Mouse (Mus musculus) B cell, adult 2 months (primary cell): Measurements from ENCODE around the gene Slc6a20a.
A peak's percentile ranks its signal among the peaks of the same experiment; 100 is the strongest.
"Not testable (repeated sequence)": the region's sequence is repeated elsewhere in the genome, so short reads cannot be mapped to it uniquely, and the experiment has no call there.

Experiments
- DNase-seq, 2 experiments: peaks; one replicate each; pipeline ENCODE4 v3.0.0; 2022

Slc6a20a gene

DNA sequence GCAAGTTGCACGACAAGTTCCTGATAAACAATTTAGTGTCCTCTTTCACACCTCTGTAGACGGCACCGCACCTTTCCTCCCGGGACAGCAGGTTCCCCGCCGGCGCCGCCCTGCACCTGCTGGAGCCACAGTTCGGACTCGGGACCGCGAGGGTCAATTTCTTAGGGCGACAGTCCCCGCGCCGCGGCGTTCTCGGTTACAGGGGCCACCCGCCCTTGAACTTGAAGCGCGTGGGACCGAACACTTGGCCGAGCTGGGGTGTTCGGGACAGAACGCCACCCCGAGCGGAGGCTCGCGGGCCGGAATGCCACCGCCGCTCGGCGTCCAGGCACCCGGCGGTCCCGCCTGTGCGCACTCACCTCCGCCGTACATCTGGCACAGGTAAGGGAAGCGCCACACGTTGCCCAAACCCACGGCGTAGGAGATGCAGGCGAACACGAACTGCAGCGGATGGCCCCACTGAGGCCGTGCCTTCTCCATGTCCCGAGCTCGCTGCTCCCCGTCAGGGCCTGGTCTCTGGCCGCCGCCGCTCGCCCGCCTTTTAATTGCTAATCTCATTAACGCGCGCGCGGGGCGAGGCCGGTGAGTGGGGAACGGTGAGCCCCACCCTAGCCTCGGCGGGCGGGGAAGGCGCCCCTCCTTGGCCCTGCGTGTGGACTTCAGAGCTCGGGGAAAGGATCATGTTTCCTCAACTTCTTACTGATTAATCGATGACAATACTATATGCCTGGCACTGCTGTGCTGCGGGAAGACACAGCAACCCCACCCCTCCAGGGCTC, at the start of gene Slc6a20a, which contains the start of gene Ccr9:
Gene Slc6a20a, minus strand, starts transcription at position 559 of the 779 bp plus-strand sequence.
Gene Ccr9, plus strand, starts transcription at position 113 of the 779 bp plus-strand sequence.
- DNase-seq: peak; percentile 33 to 36

DNA sequence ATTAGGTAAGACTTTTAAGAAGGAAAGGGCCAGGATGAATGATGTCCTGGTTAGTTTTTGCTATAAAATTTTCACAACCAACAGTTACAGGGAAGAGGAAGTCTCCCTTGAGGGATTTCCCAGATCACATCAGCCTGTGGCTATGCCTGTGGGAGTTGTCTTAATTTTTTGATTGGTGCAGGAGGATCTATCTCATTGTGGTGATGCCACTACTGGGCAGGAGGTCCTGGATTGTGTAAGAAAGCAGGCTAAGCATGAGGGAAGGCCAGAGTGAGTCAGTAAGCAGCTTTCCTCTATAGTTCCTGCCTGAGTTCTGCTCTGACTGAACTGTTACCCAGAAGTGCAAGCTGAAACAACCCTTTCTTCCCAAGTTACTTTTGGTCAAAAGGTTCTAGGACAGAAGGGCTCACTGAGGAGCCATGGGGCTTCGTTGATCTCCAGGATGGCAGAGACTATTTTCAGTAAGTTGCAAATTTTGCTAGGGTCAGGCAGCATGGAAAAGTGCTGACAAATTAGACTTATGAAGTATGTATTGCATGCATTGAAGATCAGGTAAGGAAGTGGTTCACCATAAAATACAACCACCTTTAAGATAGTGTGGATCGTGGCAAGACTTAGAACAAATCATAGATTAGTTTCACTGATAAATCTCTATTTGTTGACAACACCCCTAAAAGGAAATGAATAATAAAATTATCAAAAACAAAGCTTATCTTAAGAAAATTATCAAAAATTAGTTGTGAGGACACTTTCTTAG, 44.2 kb upstream of the Slc6a20a start:
- no peak for DNase-seq

DNA sequence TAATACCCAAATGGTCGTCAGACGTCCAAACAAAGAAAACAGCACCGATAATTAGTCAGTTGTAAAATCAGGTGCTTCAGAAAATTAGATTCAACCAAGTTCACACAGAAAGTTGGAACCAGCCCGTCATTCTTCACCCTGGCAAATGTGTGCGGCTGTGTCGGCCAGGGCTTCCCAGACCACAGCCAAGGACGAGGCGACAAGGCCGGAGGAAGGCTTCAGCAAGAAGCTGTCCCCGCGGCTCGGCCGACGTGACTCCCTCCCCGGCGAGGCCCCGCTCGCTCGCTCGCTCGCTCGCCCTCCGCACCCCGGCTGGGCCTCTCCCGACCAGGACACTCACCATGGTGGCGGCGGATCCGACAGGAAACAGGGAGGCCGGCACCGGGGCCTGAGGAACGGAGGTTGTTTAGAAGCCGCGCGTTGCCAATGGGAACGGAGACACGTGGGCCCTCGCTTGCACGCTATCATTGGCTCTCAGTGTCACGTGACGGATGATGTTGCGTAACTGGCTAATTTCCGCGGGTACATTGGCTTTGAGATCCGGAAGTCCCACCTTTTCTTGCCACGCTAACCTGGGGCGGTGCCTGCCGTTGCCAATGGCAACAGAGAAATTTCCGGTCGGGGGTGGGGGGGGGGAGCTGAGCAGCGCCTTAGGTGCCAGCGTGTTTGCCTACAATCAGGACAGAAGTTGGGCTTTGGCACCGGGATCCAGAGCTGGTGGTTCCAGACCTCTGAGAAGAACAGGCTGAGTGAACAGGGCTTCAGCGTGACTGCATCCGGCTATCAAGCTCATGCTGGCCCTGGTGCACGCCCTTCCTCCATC, 38.7 kb upstream of the Slc6a20a start, which contains the start of gene Lztfl1:
Gene Lztfl1, minus strand, starts transcription at position 512 of the 823 bp plus-strand sequence.
- peak; percentile 90 to 93 for DNase-seq

DNA sequence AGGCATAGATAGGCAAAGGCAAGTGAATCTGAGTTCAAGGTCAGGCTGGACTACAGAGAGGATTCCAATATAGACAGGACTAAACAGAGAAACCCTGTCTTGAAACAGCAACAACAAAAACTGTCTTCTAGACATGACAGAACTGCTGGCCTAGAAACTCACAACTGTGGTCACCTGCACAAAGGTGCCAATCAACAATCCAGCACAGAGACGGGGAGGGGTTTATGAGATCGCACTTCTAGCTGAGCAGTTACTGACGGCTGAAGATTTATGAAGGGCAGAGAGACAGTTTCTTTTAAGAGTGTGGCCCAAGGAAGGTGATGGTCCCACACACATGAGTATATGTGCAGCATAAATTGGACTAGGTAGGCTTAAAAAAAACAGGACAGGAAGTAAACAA, 37.6 kb upstream of the Slc6a20a start:
- DNase-seq: peak in 1 of 2 experiments; percentile 20

DNA sequence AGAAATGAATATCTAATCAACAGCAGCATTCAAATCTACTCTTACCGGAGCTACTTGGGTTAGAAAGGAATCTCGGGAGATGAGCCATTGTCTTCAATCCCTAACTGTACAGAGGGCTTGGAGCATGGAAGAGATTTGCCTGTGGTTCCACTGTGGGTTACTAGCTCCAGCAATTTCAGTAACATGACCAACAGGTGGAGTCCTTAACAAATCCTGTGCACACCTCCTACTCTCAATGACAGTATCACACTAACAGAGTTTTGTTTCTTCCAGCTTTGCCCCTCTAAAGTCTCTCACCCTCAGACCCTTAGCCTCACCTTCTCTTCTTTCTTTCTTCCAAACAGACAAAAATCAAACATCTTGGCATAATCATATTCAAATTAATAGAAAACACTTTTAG, 34.4 kb upstream of the Slc6a20a start:
- no peak for DNase-seq

DNA sequence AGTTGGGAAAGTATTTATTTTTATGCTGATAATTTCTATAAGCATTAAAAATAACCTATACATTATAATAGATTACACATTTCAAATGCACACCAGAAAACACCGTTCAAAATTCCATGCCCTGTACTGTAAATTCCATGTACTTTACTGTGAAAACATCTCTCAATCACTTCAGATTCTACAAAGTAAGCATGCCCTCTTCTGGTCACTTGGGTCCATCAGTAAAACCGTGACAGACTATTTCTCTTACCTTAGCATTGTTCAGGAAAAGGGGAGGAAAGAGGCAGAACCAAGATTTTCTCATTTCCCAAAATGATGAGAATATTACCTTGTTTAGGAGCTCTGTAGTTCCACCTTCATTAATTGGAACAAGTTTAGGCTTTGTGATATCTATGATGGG, 30.5 kb upstream of the Slc6a20a start:
- DNase-seq: no peak

DNA sequence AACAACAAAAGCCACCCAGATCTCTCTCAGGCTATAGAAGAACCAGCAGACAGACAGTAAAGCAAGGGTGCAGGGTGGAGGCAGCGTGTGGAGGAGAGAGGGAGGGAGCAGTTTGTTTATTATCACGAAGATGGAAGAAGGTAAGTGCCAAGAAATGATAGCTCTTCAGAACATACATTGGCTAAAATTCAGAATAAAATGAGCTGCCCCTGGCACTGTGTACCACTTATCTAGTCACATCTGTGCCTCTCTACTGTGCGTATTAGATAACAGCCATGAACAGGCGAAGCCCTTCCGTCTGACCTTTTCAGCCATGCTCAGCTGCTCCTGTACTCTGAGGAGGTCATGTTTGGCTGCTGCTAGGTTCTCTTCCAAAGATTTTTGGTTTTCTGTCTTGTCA, 23.1 kb upstream of the Slc6a20a start:
- DNase-seq: no peak

DNA sequence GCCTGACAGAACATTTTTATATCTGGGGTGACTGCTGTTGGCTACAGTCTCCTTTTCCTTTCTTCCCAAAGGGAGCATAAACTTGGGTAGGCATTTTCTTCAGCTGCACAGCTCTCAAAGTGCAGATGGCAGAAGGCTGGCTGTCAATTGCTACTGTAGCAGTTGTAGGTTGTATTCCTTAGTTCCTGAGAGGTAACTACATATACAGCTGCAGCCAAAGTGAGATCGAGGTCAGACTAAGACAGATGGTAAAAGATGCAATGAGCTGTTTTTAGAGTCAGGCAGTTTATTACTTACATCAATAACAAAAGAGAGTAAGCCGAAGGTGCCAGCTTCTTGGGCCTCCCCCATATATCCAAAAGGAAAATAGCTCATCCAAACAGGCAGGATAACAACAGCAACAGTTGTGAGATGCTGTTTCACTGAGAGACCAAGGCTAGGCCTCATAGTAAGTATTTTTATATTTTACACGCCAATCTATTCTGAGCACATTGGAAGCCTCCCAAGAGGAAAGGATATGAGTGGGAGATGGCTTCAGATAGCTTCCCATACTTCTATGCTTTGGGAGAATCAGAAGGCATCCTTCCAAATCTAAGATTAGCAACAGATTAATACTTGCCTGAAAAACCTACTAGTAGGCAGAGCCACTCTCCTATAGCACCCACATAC, 17.1 kb upstream of the Slc6a20a start:
- no peak for DNase-seq

DNA sequence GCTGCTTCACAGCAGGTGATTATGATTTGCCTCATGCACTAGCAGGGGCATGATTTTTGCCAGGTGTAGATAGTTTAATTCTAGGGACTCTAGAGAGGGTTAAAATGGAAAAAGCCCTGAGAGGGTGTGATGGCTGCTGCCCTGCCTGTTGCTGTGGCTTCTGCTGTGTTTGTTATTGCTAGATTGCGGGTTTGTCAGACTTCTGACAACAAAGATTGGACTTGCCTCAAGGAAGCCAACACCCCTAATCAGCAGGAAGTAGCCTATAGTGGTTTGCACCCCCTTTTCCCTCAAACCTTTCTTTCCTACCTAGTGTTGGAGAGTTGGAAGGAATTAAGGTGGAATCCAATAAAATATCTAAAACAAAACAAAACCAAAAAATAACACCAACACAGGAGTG, 9.5 kb upstream of the Slc6a20a start:
- no peak for DNase-seq

DNA sequence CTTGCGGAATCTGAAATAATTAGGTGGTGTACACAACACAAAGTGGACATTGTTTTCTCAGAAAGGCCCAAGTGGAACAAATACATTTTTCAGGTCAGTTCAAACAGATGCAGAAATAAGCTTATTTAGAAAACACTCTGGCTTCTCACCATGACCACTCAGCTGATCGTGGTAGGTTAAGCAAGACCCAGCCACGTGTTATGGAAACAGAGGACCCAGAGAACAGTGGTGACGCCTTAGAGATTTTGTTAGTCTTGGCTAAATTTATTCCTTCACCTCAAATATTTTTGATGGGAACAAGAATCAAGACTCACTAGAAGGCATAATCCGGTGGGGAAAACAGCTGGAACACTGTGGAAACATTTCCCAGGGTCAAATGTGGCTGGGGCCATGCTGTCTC, 7.5 kb upstream of the Slc6a20a start:
- no peak for DNase-seq

DNA sequence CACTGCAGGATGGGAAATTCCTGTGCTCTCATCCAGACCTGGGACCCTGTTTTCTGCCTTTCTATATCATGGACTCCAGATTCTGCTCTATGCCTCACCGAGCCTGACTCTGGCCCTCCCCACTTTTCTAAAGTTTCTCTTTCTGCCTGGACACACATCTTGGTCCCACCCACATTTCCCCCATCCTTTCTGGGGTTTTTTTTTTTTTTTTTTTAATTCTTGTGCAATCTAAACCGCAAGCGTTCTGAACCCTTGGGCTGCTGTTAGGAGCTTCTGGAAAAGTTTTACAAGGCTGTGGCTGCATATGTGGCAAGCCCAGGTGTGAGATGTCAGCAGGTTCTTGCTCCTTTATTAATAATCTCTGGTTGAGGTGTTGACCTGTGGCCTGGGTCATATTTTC, 5.0 kb upstream of the Slc6a20a start:
- DNase-seq: no peak

DNA sequence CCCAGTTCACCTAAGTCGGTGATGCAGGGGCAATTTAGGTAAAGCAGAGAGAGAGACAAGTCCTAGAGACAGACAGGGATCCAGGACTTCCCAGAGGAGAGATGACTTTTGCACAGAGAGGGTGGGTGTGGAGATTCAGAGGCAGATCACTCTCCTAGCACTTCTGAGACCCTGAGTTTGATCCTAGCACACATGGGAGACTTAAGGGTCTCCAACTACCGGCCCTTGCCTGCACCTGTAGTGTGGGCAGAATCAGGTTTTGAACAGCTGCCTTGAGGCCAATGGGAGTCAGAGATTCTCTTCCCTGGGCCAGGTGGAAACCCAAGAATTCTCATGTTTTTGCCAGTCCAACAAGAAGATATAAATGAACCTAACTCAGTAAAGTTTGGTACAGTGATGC, 513 bp upstream of the Slc6a20a start:
- DNase-seq: no peak

DNA sequence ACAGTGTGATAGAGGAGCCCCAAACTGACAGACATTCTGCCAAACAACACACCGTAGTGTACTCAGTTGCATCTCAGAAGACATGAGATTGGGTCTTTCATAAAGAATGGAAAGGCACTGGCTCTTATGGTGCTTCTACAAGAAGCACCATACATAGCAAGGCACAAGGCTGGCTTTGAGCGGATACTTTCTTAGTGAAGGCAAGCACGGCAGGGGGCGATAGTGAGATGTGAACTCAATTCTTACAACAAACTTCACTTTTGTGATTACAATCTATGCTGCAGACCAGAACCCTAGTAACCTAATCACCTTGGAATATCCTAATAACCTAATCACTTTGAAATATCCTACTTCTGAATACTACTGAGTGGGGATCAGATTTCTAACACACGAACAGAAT, 13.0 kb downstream of the Slc6a20a start:
- DNase-seq: peak; percentile 73 to 78

DNA sequence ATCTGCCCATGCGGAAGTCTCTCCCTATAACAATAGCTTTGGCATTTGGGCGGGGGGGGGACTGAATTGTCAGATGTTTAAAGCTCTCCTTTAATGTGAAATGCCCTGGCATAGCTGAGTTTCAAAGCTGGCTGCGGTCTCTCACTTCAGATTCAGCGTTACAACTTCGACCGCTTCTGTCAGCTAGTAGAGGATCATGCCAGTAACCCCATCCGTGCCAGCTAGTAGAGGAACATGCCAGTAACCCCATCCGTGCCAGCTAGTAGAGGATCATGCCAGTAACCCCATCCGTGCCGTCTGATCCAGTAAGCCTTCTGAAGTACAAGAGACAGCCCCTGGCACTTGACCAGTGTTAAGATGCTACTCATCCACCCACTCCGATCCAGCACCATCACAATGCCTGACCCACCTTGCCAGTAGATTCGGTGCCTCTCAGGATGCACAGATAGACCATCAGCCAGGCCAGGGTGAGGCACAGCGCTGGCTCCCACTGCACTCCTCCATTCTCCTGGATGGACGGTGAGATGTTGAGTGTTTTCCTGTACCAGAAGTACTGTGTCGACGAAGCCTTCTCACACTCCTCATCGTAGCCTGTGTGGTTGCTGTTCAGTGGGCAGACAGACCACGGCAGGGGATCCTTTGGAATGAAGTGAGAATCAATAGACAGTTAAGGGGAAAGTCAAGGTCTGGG, 18.6 kb downstream of the Slc6a20a start:
- not testable (repeated sequence) for DNase-seq

DNA sequence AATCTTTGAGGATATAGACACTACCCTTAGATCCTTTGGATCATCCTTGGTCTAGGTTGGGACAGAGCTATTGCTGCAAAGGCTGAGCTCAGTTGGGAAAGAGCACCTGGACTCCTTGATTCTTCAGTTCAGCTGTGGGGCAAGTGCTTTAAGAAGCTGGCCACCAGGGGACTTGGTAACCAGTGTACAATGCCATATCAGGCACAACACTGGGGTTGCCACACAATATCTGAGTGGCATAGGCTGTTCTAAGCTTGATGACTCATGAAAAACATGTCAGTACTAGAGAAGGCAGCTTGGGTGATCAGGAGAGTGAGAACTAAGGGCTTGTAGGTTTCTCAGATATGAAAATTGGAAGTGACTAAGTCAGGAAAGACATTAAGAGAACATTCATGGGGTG, 19.7 kb downstream of the Slc6a20a start:
- no peak for DNase-seq

DNA sequence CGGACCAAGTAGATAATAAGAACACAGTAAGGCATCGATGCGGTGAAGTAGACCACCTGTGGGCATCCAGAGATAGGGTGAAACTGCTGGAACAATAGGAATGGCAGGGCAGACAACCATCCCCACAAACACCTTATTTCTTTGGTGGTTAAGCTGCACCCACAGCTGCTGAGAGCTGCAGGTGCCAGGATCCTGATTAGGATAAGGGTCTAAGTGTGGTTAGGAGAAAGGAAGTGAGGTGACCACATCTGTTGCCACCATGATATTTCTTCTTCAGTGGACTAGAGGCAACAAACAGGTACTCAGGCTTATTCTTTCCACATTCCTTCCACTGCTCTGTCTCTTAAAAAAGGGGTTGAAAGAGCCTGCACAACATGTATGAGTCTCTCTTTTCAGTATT, 21.2 kb downstream of the Slc6a20a start:
- no peak for DNase-seq

DNA sequence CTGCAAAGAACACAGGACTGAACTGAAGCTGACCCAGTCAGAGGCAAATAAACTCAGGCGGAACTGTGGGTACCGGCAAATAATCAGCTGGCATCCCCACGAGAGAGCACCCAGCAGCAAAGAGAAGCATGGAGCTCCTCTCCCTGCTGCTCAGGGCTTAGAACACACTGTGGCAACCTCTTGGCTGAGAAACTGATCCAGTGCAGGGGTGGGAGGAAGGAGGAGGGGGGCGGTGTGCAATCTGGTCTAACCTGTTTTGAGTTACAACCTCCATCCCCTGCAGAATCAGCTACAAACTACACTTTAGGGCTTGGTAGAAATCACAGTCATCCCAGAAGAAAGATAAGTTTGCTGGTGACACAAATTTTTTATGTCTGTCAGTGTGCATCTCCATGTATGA, 27.3 kb downstream of the Slc6a20a start:
- DNase-seq: no peak

DNA sequence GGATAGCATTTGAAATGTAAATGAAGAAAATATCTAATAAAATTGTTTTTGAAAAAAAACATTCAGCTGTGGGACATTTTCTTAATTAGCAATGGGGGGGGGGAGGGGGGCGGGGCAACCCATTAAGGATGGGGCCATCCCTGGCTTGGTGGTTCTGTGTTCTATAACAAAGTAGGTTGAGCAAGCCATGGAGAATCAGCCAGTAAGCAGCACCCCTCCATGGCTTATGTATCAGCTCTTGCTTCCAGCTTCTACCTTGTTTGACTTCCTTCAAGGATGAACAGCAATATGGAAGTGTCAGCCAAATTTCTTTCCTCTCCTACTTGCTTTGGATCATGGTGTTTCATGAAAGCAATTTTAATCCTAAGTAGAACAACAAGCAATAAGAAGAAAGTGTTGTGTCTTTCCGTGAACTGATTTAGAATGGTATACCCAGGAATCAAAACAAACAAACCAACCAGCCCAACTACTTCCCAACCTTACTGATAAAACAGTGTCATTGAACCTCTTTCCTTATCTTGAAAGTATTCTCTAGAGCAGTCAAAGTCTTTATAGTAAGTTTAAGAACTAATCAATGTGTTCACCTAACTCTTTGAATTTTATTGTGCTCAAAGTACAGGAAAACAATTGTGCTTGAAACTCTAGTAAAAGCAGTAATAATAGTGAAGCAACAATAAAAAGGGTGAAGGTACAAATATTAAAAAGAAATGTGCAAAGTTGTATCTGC, 28.7 kb downstream of the Slc6a20a start:
- no peak for DNase-seq

DNA sequence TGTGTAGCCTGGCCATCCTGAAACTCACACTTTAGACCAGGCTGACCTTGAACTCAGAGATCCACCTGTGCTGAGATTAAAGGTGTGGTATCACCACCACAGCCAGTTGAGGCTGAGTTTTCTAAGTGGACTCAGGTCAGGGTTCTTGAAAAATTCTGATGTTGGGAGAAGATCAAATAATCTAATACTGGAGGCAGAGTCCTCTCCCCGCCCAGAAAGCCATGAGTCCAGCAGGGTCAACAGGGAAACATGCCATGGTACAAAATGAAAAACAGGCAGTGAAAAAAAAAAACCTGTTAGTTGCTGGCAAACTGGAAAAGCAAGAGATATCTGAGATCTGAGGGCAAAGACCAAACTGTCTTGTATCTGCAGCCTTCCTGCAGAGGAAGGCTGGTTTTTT, 38.6 kb downstream of the Slc6a20a start:
- no peak for DNase-seq

DNA sequence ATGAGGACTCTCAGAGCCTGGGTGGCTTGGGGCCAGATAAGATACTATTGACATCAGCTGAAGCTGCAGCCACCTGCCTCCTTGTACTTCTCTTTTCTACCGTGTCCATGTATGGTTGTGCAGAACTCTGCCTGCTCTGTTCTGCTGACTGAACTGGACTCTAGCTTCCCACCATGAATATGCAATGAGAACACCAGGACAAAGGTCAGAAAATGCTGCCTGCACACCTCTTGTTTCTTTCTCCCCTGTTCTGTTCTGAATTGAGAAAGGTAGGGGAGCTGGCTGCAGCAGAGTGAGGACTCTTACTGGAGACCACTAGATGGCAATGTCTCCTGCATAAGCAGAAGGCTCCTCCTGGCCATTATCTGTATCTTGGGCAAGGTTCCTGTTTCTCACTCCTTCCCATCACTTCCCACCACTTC, 40.0 kb downstream of the Slc6a20a start:
- DNase-seq: peak; percentile 27 to 31

DNA sequence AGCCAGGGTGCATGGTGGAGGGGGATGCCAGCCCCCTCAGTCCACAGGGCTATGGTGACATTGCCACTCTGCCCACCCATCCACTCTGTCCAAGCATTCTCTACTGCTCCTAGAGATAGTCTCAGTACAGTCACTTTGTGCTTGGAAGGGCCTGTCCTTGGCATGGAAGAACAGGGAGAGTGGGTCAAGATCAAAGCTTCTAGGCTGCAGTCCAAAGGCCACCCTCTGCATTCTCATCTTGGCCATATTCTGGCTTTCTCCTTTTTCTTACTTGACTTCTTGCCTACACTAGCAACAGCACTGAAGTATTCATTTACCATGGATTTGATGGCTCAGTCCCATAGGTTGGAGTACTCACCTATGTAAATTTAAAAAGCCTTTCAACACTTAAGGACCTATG, 40.5 kb downstream of the Slc6a20a start:
- no peak for DNase-seq
